Mouse (Mus musculus) hindbrain, embryonic 13.5 days (tissue): ENCODE results near the gene Tns1. TPM values are rescaled to one million over a fixed set of nuclear protein-coding genes. Genes with fewer than 3 reads are reported as not detected.

Experiments used
- ATAC-seq: fragments of 200-750 bp; cut with Nextera tagmentation; 2 replicates; pipeline ENCODE4 v1.8.0; 2017; ENCODE audit warnings: moderate TSS enrichment; ENCODE audit not compliant: low FRiP score
- H3K27ac ChIP-seq: fragments of 300-500 bp; sonication (generic); 2 replicates; pipeline ENCODE4 v1.5.1; 2015; ENCODE audit warnings: inconsistent platforms, mild to moderate bottlenecking, moderate library complexity
- H3K27me3 ChIP-seq: fragments of 300-500 bp; sonication (generic); 2 replicates; pipeline ENCODE4 v1.6.1; 2015; ENCODE audit warnings: mild to moderate bottlenecking, inconsistent platforms
- H3K36me3 ChIP-seq: fragments of 300-500 bp; sonication (generic); 2 replicates; pipeline ENCODE4 v1.6.1; 2015; ENCODE audit warnings: mild to moderate bottlenecking, inconsistent platforms
- H3K4me1 ChIP-seq: fragments of 300-500 bp; sonication (generic); replicated peaks from 2 replicates; pipeline ENCODE4 v1.6.1; 2015; ENCODE audit warnings: inconsistent platforms
- H3K4me2 ChIP-seq: fragments of 300-500 bp; sonication (generic); 2 replicates; pipeline ENCODE4 v1.6.1; 2015; ENCODE audit warnings: inconsistent platforms, mild to moderate bottlenecking, moderate library complexity
- H3K4me3 ChIP-seq: fragments of 300-500 bp; sonication (generic); 2 replicates; pipeline ENCODE4 v1.5.1; 2015; ENCODE audit warnings: mild to moderate bottlenecking, inconsistent platforms
- H3K9ac ChIP-seq: fragments of 300-500 bp; sonication (generic); 2 replicates; pipeline ENCODE4 v1.6.1; 2015; ENCODE audit warnings: mild to moderate bottlenecking, inconsistent platforms
- H3K9me3 ChIP-seq: fragments of 300-500 bp; sonication (generic); 2 replicates; pipeline ENCODE4 v1.6.1; 2016; ENCODE audit warnings: inconsistent platforms
- WGBS: fragments of 180-500 bp; shearing (Covaris S2); methylation state at CpG from one replicate; pipeline ENCODE4 v1.1.7; 2015; 5-methylcytosine and 5-hydroxymethylcytosine counted together
- polyA plus RNA-seq: library from polyadenylated mRNA; unstranded; fragments of >200 nt; fragmentation: Nextera tagmentation; extraction: Ambion mirVana; gene quantifications from 2 replicates; pipeline ENCODE4 v1.2.1, GENCODE M21; 2015

Gene Tns1
- polyA plus RNA-seq, 1 experiment from 2014 or later, result 10.3 TPM

DNA sequence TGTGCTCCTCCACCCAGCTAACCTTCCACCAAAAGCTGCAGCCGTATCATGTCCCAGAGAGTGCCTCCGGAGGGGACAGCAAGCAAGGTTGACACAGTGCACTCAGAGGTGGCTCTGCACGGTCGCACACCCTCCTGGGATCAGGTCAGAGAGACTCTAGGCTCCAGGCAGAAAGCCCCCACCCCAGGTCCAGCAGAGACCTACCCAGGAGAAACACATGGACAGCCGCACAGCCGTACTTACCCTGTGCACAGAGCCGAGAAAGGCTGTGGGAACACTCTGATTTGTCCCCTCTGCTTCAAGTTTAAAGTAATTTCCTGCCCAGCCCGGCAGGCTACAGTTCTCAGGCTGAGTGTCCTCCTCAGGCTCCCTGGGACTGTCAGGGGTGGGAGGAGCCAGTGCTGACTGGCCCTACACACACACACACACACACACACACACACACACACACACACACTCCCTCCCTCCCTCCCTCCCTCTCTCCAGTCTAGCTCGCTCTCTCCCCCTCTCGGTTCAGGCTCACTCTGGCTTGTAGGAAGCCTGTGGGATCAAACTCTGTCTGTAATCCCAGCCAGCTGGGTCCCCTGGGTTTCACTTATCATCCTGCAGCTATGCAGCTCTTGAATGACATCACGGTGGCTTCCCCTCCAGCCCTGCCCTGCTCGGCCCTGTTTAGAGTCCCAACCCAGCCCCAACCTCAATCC lies 161.4 kb downstream of the Tns1 start:
- H3K36me3 ChIP-seq, result no peaks in the 10 kb centered on the region
- 16% methylated on average over 12 of the region's 12 CpGs for WGBS
- H3K9ac ChIP-seq, result peak overlapping the region; percentile 58
- H3K4me1 ChIP-seq, result peaks cover 28% of the 10 kb centered on the region
- peak overlapping the region; percentile 11; the same call in 1 of the 2 replicates for H3K4me3 ChIP-seq
- H3K27me3 ChIP-seq, result no peaks in the 10 kb centered on the region
- H3K27ac ChIP-seq, result peak overlapping the region; percentile 78
- H3K9me3 ChIP-seq, result no peaks in the 10 kb centered on the region
- peak; percentile 88 for ATAC-seq
- H3K4me2 ChIP-seq, result peak overlapping the region; percentile 45

DNA sequence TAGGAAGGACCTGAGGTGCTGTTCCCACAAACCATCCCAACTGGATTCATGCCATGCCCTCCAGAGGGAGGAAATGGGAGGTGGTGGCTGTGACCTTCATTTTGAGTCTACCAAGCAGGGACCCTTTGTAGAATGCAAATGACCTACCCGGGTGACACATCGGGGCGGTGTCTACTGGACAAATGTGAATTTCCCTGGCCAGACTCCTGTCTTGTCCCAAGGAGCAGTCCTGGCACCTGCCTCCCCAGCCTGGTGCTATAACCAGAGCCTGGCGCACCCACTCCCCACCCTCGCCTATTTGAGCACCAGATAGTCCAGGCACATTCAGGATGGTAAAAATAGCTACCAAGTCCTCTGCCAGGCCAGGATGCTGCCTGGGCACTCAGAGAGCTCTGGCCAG lies 162.2 kb downstream of the Tns1 start:
- peak overlapping the region; percentile 45 for H3K4me2 ChIP-seq
- WGBS, result 89% methylated on average over 5 of the region's 5 CpGs
- H3K27me3 ChIP-seq, result no peaks in the 10 kb centered on the region
- no peak for ATAC-seq
- H3K9me3 ChIP-seq, result no peaks in the 10 kb centered on the region
- H3K9ac ChIP-seq, result peak overlapping the region; percentile 58; the same call in 1 of the 2 replicates
- no peak overlapping the region for H3K4me3 ChIP-seq
- H3K27ac ChIP-seq, result peak overlapping the region; percentile 78; the same call in 1 of the 2 replicates
- H3K36me3 ChIP-seq, result no peaks in the 10 kb centered on the region
- H3K4me1 ChIP-seq, result peaks cover 28% of the 10 kb centered on the region

GRCm38 (mm10) chr1:73959758-73960157 lies 164.5 kb downstream of the Tns1 start:
- Histone ChIP-seq H3K4me2 (no peak overlapping the region), H3K27me3 (no peaks in the 10 kb centered on the region), H3K9ac (no peak overlapping the region), H3K36me3 (no peaks in the 10 kb centered on the region), H3K4me1 (peaks cover 44% of the 10 kb centered on the region), H3K27ac (no peak overlapping the region), H3K4me3 (no peak overlapping the region), H3K9me3 (no peaks in the 10 kb centered on the region)
- no peak for ATAC-seq
- 88% methylated on average over 10 of the region's 10 CpGs for WGBS

GRCm38 (mm10) chr1:73959344-73959743 lies 164.9 kb downstream of the Tns1 start:
- Histone ChIP-seq H3K9me3 (no peaks in the 10 kb centered on the region), H3K27ac (no peak overlapping the region), H3K36me3 (no peaks in the 10 kb centered on the region), H3K4me2 (no peak overlapping the region), H3K4me3 (no peak overlapping the region), H3K27me3 (no peaks in the 10 kb centered on the region), H3K4me1 (peaks cover 48% of the 10 kb centered on the region), H3K9ac (no peak overlapping the region)
- ATAC-seq, result no peak
- WGBS, result 88% methylated on average over 6 of the region's 6 CpGs

- H3K27me3 ChIP-seq, result no peaks in the 10 kb centered on the region
- H3K4me3 ChIP-seq, result no peak overlapping the region
- no peak for ATAC-seq
- WGBS, result 56% methylated on average over 9 of the region's 9 CpGs
- H3K4me1 ChIP-seq, result peaks cover 41% of the 10 kb centered on the region
- H3K36me3 ChIP-seq, result no peaks in the 10 kb centered on the region
- H3K27ac ChIP-seq, result no peak overlapping the region
- no peak overlapping the region for H3K4me2 ChIP-seq
- H3K9ac ChIP-seq, result no peak overlapping the region
- no peaks in the 10 kb centered on the region for H3K9me3 ChIP-seq
Observed at GRCm38 (mm10) chr1:73958210-73958983, 165.9 kb downstream of the Tns1 start.

DNA sequence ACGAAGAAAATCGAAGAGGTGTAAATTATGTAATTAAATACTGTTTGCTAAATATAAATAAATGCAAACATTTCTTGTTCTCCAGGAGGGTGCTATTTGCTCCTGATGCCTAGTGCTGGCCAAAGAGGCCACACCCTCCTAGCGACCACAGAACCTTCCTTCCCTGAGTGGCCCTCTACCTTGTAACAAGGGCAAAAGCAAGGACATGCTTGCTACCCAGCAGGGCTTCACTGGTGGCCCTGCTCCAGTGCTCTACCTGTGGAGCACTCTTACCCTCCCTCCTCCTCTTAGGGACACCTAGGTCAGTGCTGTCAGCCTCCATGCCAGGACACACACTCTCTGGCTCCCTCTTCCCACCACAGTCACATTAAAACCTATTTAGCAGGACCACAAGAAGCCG lies 166.8 kb downstream of the Tns1 start:
- no peaks in the 10 kb centered on the region for H3K27me3 ChIP-seq
- H3K27ac ChIP-seq, result no peak overlapping the region
- H3K9ac ChIP-seq, result no peak overlapping the region
- H3K4me3 ChIP-seq, result no peak overlapping the region
- H3K36me3 ChIP-seq, result no peaks in the 10 kb centered on the region
- H3K4me1 ChIP-seq, result peaks cover 31% of the 10 kb centered on the region
- H3K9me3 ChIP-seq, result no peaks in the 10 kb centered on the region
- H3K4me2 ChIP-seq, result no peak overlapping the region
- no peak for ATAC-seq
- 74% methylated on average over 4 of the region's 4 CpGs for WGBS

DNA sequence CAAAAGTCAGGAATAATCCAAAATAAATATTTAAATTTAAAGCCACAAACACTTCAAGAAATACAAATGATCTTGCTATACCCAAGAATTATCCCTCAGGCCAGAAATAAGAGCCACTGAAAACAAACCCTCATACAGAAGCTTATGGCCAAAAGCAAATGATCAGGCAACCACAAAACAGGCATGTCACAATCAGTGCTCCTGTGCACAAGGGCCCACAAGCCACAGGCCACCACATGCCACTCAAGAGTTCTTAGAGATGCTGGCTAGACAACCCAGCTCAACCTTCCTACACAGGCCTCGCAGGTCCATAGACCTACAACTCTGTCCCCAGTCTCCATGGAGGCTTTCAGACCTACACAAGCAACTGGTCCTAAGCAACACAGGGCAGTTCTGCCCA lies 167.9 kb downstream of the Tns1 start:
- no peaks in the 10 kb centered on the region for H3K27me3 ChIP-seq
- peaks cover 25% of the 10 kb centered on the region for H3K4me1 ChIP-seq
- H3K4me3 ChIP-seq, result no peak overlapping the region
- WGBS, result 80% methylated on average over 1 of the region's 1 CpGs
- H3K27ac ChIP-seq, result no peak overlapping the region
- no peak for ATAC-seq
- H3K36me3 ChIP-seq, result no peaks in the 10 kb centered on the region
- H3K9ac ChIP-seq, result no peak overlapping the region
- H3K9me3 ChIP-seq, result no peaks in the 10 kb centered on the region
- no peak overlapping the region for H3K4me2 ChIP-seq

- Histone ChIP-seq H3K9ac (no peak overlapping the region), H3K36me3 (no peaks in the 10 kb centered on the region), H3K9me3 (no peaks in the 10 kb centered on the region), H3K4me1 (peaks cover 25% of the 10 kb centered on the region), H3K27me3 (no peaks in the 10 kb centered on the region), H3K4me2 (no peak overlapping the region), H3K4me3 (no peak overlapping the region), H3K27ac (peak overlapping the region; percentile 5; the same call in 1 of the 2 replicates)
- WGBS, result 18% methylated on average over 4 of the region's 4 CpGs
- ATAC-seq, result peak; percentile 43; the same call in 1 of the 2 replicates
Observed at GRCm38 (mm10) chr1:73955259-73955842, 168.9 kb downstream of the Tns1 start.

- peaks cover 25% of the 10 kb centered on the region for H3K4me1 ChIP-seq
- H3K27me3 ChIP-seq, result no peaks in the 10 kb centered on the region
- no peaks in the 10 kb centered on the region for H3K36me3 ChIP-seq
- no peaks in the 10 kb centered on the region for H3K9me3 ChIP-seq
- no peak overlapping the region for H3K4me3 ChIP-seq
- no peak overlapping the region for H3K4me2 ChIP-seq
- H3K9ac ChIP-seq, result no peak overlapping the region
- no peak for ATAC-seq
- no peak overlapping the region for H3K27ac ChIP-seq
- WGBS, result 56% methylated on average over 4 of the region's 4 CpGs
Observed at GRCm38 (mm10) chr1:73954614-73955013, 169.6 kb downstream of the Tns1 start.

- H3K9ac ChIP-seq, result no peak overlapping the region
- H3K9me3 ChIP-seq, result no peaks in the 10 kb centered on the region
- ATAC-seq, result no peak
- H3K27ac ChIP-seq, result no peak overlapping the region
- peaks cover 25% of the 10 kb centered on the region for H3K4me1 ChIP-seq
- no peaks in the 10 kb centered on the region for H3K27me3 ChIP-seq
- H3K4me2 ChIP-seq, result no peak overlapping the region
- H3K36me3 ChIP-seq, result no peaks in the 10 kb centered on the region
- WGBS, result 86% methylated on average over 6 of the region's 6 CpGs
- no peak overlapping the region for H3K4me3 ChIP-seq
Observed at GRCm38 (mm10) chr1:73954015-73954408, 170.2 kb downstream of the Tns1 start.

DNA sequence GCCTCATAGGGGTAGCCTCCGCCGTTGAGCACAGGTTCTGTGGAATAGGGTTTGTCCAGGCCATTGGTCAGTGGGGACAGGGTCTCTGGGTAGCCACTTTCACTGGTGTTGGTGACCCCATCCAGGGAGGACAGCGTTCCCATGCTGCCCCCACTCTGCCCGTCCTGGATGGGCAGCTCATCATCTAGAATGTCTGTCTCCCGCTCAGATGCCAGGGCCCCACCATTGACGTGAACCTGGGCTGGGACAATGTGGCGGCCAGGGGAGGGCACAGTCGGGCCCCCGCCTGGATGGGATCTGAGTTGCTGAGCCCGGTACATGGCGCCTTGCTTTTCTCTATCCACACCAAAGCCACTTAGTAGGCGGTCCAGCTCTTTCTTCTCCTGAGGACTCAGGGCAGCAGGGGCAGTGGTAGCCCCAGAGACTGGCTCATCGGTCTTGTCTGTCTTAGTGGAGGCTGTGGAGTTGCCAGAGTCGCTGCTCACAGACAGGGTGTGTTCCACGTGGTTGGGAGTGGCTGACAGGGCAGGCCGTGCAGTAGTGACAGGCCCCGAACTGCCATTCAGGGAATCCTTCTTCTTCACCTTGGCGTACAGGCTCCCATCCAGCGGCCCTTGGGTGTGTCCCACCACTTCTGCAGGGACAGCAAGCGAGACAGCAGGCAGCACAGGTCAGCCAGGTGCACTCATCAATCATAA lies 170.8 kb downstream of the Tns1 start:
- Histone ChIP-seq H3K36me3 (no peaks in the 10 kb centered on the region), H3K9ac (no peak overlapping the region), H3K4me1 (peaks cover 25% of the 10 kb centered on the region), H3K4me3 (no peak overlapping the region), H3K4me2 (no peak overlapping the region), H3K27ac (no peak overlapping the region), H3K9me3 (no peaks in the 10 kb centered on the region), H3K27me3 (no peaks in the 10 kb centered on the region)
- ATAC-seq, result no peak
- WGBS, result 91% methylated on average over 20 of the region's 20 CpGs

DNA sequence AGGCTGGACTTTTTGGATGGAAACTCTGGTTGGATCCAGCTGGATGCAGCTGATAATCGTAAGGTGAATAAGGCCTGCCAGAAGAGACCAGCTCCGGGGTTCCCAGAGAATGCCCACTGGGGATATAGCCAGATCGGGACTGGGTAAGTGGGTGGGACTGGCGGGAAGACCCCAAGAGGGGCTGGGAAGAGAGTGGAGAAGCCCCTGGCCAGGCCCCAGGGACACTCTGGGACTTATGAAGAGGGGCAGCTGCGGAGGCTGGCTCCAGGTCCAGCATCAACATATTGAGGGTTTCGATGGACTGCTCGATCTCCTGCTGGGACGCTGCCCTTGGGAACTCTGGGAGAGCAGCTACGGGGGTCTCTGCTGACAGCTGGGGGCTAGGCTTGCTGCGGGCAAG lies 171.7 kb downstream of the Tns1 start:
- Histone ChIP-seq H3K36me3 (no peaks in the 10 kb centered on the region), H3K9ac (no peak overlapping the region), H3K27me3 (no peaks in the 10 kb centered on the region), H3K9me3 (no peaks in the 10 kb centered on the region), H3K4me3 (no peak overlapping the region), H3K4me2 (no peak overlapping the region), H3K4me1 (peaks cover 25% of the 10 kb centered on the region), H3K27ac (no peak overlapping the region)
- ATAC-seq, result no peak
- WGBS, result 78% methylated on average over 10 of the region's 10 CpGs
